Mouse (Mus musculus) midbrain, embryonic 13.5 days (tissue): Measurements from ENCODE around the gene Atf2. TPM values are rescaled to one million over a fixed set of nuclear protein-coding genes. Genes with fewer than 3 reads are reported as not detected.

Source experiments
- ATAC-seq: fragments of 200-750 bp; cut with Nextera tagmentation; 2 replicates; pipeline ENCODE4 v1.8.0; 2017; ENCODE audit warnings: mild to moderate bottlenecking, moderate TSS enrichment, moderate library complexity
- H3K27ac ChIP-seq: fragments of 300-500 bp; sonication (generic); 2 replicates; pipeline ENCODE4 v1.5.1; 2015; ENCODE audit warnings: inconsistent platforms, mild to moderate bottlenecking, moderate library complexity
- H3K27me3 ChIP-seq: fragments of 300-500 bp; sonication (generic); 2 replicates; pipeline ENCODE4 v1.6.1; 2015; ENCODE audit warnings: mild to moderate bottlenecking, inconsistent platforms
- H3K36me3 ChIP-seq: fragments of 300-500 bp; sonication (generic); 2 replicates; pipeline ENCODE4 v1.6.1; 2015; ENCODE audit warnings: mild to moderate bottlenecking, inconsistent platforms
- H3K4me1 ChIP-seq: fragments of 300-500 bp; sonication (generic); replicated peaks from 2 replicates; pipeline ENCODE4 v1.6.1; 2015; ENCODE audit warnings: inconsistent platforms
- H3K4me2 ChIP-seq: fragments of 300-500 bp; sonication (generic); replicated peaks from 2 replicates; pipeline ENCODE4 v1.6.1; 2015; ENCODE audit warnings: moderate library complexity, mild to moderate bottlenecking, inconsistent platforms
- H3K4me3 ChIP-seq: fragments of 300-500 bp; sonication (generic); replicated peaks from 2 replicates; pipeline ENCODE4 v1.5.1; 2015; ENCODE audit warnings: mild to moderate bottlenecking, inconsistent platforms
- H3K9ac ChIP-seq: fragments of 300-500 bp; sonication (generic); replicated peaks from 2 replicates; pipeline ENCODE4 v1.6.1; 2015; ENCODE audit warnings: mild to moderate bottlenecking, inconsistent platforms
- H3K9me3 ChIP-seq: fragments of 300-500 bp; sonication (generic); 2 replicates; pipeline ENCODE4 v1.6.1; 2016; ENCODE audit warnings: mild to moderate bottlenecking, inconsistent platforms
- WGBS: fragments of 180-500 bp; shearing (Covaris S2); methylation state at CpG from one replicate; pipeline ENCODE4 v1.1.7; 2015; 5-methylcytosine and 5-hydroxymethylcytosine counted together
- polyA plus RNA-seq: library from polyadenylated mRNA; unstranded; fragments of >200 nt; fragmentation: Nextera tagmentation; extraction: Ambion mirVana; gene quantifications from 2 replicates; pipeline ENCODE4 v1.2.1, GENCODE M21; 2015

Atf2 gene
- 120 and 124 TPM in 2 replicates for polyA plus RNA-seq

DNA sequence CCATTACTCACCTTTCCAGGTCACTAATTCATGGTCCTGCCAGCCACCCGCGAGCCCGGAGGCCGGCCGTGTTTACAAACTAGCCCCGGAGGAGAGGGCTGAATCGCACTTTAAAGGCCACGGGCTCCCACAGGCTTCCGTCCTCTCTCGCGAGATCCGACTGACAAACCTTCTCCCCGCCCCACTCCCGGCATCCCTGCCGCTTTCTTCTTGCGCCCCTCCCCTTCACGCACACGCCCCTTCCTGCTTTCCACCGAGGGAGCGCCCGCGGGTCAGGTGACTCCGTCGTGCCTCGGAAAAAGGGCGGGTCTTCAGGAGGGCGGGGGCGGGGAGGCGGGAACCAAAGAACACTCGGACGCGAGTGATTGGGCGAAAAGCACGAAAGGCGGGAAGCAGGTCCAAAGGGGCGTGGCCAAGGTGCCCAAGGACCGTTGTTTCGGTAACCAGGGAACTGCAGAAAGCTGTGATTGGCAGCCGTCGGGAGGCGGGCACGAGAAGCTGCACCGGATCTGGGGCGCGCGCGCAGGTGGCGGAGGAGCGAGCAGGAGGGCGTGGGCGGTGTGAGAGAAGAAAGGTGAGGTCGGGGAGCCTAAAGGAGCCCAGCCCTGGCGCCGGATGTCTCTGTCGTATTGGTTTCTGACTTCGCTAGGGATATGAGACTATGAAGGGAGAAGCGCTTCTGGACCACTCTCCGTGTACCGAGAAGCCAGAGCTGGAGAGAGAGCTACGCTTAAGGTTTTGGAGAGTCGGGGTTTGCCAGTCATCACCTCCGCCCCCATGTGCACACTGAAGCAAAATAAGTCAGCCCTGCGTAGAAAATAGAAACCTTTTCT lies at the start of gene Atf2:
Gene Atf2, minus strand, starts transcription at position 176 of the 833 bp plus-strand sequence.
- Histone ChIP-seq H3K27ac (peak within 1 kb of the TSS; percentile 95), H3K9me3 (no peaks in the 10 kb centered on the region), H3K4me3 (peak within 1 kb of the TSS; percentile 91), H3K4me1 (peaks cover 19% of the 10 kb centered on the region), H3K36me3 (no peaks in the 10 kb centered on the region), H3K27me3 (no peaks in the 10 kb centered on the region), H3K4me2 (peak within 1 kb of the TSS; percentile 66), H3K9ac (peak within 1 kb of the TSS; percentile 97)
- peak; percentile 95 for ATAC-seq
- WGBS, result under 1% methylated on average over 62 of the region's 63 CpGs

DNA sequence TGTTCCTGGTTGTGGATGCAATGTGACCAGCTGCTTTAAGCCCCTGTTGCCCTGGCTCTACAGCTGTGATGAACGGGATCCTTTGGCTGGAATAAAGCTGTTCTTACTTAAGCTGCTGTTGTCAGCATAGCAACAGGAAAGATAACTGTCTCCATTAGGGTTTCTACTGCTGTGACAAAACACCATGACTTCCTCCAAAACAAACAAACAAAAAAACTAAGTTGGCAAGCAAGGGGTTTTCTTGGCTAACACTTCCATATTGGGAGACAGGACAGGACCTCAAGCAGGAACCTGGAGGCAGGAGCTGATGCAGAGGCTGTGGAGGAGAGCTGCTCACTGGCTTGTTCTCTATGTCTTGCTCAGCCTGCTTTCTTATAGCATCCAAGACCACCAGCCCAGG lies 48.8 kb upstream of the Atf2 start:
- no peak overlapping the region for H3K9ac ChIP-seq
- H3K27ac ChIP-seq, result no peak overlapping the region
- H3K36me3 ChIP-seq, result no peaks in the 10 kb centered on the region
- H3K27me3 ChIP-seq, result no peaks in the 10 kb centered on the region
- H3K4me3 ChIP-seq, result no peak overlapping the region
- no peaks in the 10 kb centered on the region for H3K4me1 ChIP-seq
- 27% methylated on average over 1 of the region's 1 CpGs for WGBS
- ATAC-seq, result no peak
- H3K4me2 ChIP-seq, result no peak overlapping the region
- H3K9me3 ChIP-seq, result no peaks in the 10 kb centered on the region

DNA sequence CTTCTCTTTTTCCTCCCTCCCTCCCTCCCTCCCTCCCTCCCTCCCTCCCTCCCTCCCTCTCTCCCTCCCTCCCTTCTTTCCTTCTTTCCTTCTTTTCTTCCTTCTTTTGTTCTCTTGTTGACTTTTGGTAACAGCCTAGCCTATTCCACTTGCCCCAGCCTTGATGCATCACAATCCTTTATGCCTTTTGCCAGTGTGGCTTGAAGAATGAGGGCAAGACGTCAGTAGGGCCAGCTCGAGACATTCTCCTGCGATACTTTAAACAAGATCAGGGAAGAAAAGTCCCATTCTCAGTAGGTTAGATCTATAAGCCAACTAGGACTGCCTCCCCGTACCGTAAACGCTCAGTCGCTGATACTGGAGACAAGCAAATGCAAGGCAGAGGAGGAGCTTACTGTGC lies 48.0 kb upstream of the Atf2 start:
- H3K27ac ChIP-seq, result no peak overlapping the region
- H3K4me1 ChIP-seq, result no peaks in the 10 kb centered on the region
- no peaks in the 10 kb centered on the region for H3K9me3 ChIP-seq
- H3K27me3 ChIP-seq, result no peaks in the 10 kb centered on the region
- no peaks in the 10 kb centered on the region for H3K36me3 ChIP-seq
- no peak overlapping the region for H3K4me2 ChIP-seq
- no peak for ATAC-seq
- H3K4me3 ChIP-seq, result no peak overlapping the region
- no peak overlapping the region for H3K9ac ChIP-seq
- WGBS, result 85% methylated on average over 7 of the region's 7 CpGs

DNA sequence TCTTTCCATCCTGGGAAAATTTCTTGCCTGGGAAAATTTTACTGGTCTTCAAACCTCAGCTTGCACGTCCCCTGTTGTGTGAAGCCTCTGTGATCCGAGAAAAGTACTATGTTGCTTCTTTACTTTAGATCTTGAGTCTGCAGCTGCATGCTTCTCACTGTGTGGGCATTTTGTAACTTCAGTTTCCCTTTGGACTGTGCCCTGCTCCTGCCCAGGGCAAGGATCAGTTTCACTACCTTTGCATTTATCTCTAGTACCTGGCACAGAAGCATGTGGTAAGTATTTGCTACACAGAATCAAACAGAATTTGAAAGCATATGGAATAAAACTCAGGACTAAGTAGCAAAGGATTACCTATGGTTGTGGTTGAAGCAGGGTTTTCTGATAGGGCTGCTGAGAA lies 46.5 kb upstream of the Atf2 start:
- ATAC-seq, result no peak

DNA sequence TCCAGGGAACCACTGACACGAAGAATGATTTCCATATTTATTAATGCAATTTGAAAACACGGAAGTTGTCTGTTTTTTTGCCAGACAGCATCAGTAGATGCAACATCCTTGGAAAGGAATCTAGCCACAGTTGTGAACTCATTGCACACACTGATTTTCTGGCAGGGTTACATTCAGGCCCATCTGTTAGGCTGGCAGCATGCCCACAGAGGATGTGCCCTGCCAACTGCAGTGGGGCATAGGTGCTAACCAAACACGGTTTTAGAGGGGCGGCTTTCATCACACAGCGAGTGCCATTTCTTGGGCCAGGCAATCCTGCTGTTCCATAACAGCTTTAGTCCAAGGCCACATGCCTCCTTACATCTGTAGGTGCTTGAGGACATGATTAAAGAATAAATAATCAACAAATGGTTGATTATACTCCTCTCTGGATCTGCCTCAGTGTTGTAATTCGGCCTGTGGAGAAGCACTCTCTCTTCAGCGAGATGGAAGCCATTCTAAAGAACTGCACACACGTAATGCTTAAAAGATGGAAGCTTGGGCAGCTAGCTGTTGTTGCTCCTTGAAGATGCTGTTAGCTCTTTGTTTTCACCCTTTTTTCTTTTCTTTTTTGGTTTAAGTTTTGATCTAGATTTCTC lies 40.4 kb upstream of the Atf2 start:
- Histone ChIP-seq H3K9me3 (no peaks in the 10 kb centered on the region), H3K27ac (no peak overlapping the region), H3K27me3 (no peaks in the 10 kb centered on the region), H3K36me3 (no peaks in the 10 kb centered on the region), H3K9ac (no peak overlapping the region), H3K4me3 (no peak overlapping the region), H3K4me1 (no peaks in the 10 kb centered on the region), H3K4me2 (no peak overlapping the region)
- ATAC-seq, result no peak
- 83% methylated on average over 8 of the region's 8 CpGs for WGBS

More for the DNA sequence above, 46.5 kb upstream of the Atf2 start:
- H3K36me3 ChIP-seq, result no peaks in the 10 kb centered on the region
- H3K9ac ChIP-seq, result no peak overlapping the region
- no peaks in the 10 kb centered on the region for H3K27me3 ChIP-seq
- no peak overlapping the region for H3K4me2 ChIP-seq
- no peak overlapping the region for H3K27ac ChIP-seq
- H3K4me1 ChIP-seq, result no peaks in the 10 kb centered on the region
- no peak overlapping the region for H3K4me3 ChIP-seq
- 87% methylated on average over 2 of the region's 2 CpGs for WGBS
- no peaks in the 10 kb centered on the region for H3K9me3 ChIP-seq

DNA sequence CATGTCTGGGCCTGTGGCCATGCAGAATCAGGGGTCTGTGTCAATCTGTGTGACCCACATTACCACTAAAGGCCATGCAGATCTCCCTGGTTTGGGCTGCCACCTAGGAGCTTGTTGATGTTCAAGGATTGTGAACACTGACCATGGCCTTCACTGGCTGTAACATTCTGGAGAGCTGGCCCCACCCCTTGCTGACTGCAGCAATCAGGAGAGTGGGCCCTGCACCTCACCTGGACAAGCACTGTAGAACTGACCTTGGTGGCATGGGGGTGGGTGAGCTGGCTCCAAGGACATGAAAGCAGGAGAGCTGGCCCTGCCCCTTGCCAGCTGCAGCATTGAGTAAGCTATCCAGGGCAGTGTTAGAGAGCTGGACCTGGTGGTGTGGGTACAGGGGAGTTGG lies 35.3 kb upstream of the Atf2 start:
- Histone ChIP-seq H3K4me1 (no peaks in the 10 kb centered on the region), H3K9ac (no peak overlapping the region), H3K27me3 (no peaks in the 10 kb centered on the region), H3K36me3 (no peaks in the 10 kb centered on the region), H3K4me3 (no peak overlapping the region), H3K27ac (no peak overlapping the region), H3K9me3 (no peaks in the 10 kb centered on the region), H3K4me2 (no peak overlapping the region)
- ATAC-seq, result no peak

DNA sequence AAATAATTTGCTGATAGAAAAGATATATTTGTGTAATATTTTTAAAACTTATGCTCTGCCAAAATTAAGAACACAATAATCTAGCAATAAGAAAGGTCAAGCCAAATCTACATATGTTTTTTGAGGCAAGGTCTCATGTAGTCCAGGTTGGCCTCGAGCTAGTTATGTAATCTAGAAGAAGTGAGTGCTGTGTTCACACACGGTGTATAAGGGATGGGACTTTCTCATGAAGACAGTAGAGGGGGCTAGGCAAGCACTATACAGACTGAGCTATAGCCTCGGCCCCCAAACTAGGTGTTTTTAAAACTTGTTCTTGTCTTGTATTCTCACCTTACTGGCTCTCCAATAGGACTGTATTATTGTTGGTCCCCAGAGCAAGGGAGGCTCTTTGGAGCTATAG lies 33.1 kb upstream of the Atf2 start:
- 0 out of 2 replicates have a peak, but pooled peaks have one; percentile 27 for ATAC-seq
- H3K4me1 ChIP-seq, result no peaks in the 10 kb centered on the region
- WGBS, result 69% methylated on average over 3 of the region's 3 CpGs

DNA sequence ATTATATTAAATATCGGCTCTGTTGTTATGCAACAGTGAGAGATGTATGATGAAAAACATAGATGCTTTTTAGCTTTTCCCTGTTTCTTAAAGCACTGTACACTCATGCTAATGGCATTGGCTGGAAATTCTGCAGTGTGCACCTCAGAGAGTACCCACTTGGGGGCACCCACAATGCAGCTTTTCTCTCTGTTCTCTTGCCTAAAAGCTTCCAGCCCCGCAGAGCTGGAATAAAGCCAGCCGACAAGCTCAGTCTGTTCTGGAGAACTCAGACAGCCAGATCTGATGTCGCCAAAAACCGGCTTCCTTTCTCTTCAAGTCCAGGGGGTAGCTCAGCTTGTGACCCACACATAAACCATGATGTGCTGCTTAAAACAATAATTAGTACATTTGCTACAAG lies 32.6 kb upstream of the Atf2 start:
- Histone ChIP-seq H3K36me3 (no peaks in the 10 kb centered on the region), H3K9me3 (no peaks in the 10 kb centered on the region), H3K4me2 (no peak overlapping the region), H3K4me3 (no peak overlapping the region), H3K27ac (no peak overlapping the region), H3K4me1 (no peaks in the 10 kb centered on the region), H3K9ac (no peak overlapping the region), H3K27me3 (no peaks in the 10 kb centered on the region; the same call in 1 of the 2 replicates)
- 20% methylated on average over 5 of the region's 5 CpGs for WGBS
- ATAC-seq, result peak; percentile 82

More for the DNA sequence above, 33.1 kb upstream of the Atf2 start:
- no peaks in the 10 kb centered on the region for H3K36me3 ChIP-seq
- no peaks in the 10 kb centered on the region for H3K9me3 ChIP-seq
- no peaks in the 10 kb centered on the region; the same call in 1 of the 2 replicates for H3K27me3 ChIP-seq
- no peak overlapping the region for H3K4me3 ChIP-seq
- no peak overlapping the region for H3K4me2 ChIP-seq
- H3K9ac ChIP-seq, result no peak overlapping the region
- no peak overlapping the region for H3K27ac ChIP-seq

DNA sequence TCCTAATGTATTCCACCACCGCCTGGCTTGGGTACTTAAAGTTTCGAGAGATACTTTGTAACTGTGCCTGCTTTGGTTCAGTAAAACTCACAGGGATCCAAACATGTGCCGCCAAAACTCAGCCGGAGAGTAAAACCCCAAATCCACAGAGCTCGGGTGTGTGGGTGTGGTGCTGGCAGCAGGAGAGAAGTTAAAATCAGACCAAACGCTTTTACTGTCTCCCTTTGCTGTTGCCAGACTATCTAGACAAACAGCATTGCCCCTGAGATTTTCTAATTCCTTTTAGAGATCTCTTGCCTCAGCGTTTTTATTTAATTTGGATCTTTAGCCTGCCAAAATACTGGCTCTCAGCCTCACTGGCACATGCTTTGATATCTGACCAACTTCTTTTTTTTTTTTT lies 27.2 kb upstream of the Atf2 start:
- H3K4me3 ChIP-seq, result no peak overlapping the region
- H3K36me3 ChIP-seq, result no peaks in the 10 kb centered on the region
- H3K27ac ChIP-seq, result no peak overlapping the region
- H3K27me3 ChIP-seq, result peaks cover 5% of the 10 kb centered on the region; the same call in 1 of the 2 replicates
- 83% methylated on average over 7 of the region's 7 CpGs for WGBS
- no peak overlapping the region for H3K9ac ChIP-seq
- H3K4me2 ChIP-seq, result no peak overlapping the region
- no peaks in the 10 kb centered on the region for H3K4me1 ChIP-seq
- ATAC-seq, result no peak
- no peaks in the 10 kb centered on the region for H3K9me3 ChIP-seq

DNA sequence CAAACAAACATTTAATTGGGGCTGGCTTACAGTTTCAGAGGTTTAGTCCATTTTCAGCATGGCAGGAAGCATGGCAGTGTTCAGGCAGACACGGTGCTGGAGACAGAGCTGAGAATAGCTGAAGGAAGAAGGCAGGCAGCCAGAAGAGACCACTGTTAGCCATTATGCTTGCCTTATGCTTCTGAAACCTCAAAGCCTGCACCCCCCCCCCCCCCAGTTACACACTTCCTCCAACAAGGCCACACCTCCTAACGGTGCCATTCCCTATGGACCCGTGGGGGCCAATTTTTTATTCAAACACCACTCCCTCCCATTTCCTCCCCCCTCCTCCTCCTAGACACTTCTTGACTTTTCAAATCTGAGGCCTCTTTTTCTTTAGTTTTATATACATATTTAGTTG lies 19.8 kb upstream of the Atf2 start:
- Histone ChIP-seq H3K27ac (no peak overlapping the region), H3K27me3 (no peaks in the 10 kb centered on the region), H3K4me3 (no peak overlapping the region), H3K9ac (no peak overlapping the region), H3K36me3 (peaks cover 20% of the 10 kb centered on the region), H3K9me3 (no peaks in the 10 kb centered on the region), H3K4me1 (peaks cover 15% of the 10 kb centered on the region), H3K4me2 (no peak overlapping the region)
- ATAC-seq, result no peak
- WGBS, result 84% methylated on average over 3 of the region's 3 CpGs

DNA sequence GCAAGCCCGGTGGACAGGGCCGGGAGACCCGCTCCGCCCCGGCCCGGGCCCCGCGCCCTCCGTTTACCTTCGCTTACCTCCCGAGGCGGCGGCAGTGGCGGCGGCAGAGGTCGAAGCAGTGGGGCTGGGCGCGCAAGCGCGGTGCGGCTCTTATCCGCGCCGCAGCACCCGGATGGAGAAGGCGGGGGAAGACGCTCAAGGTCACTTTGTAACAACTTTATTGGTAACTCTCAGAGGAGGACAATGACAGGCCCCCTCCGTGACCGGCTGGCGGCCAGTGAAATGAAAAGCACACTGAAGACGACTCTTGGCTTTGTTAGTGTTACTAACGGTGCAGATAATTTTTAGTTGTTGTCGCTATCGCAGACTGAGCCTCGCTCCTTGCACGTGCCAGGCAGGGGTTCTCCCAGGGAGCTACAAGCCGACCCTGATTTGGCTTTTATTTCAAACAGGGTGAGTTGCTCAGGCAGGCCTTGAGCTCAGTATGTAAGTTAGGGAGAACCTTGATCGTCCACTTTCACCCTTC lies 18.8 kb upstream of the Atf2 start, which contains the start of gene Atp5g3:
Gene Atp5g3, minus strand, starts transcription at position 152 of the 526 bp plus-strand sequence.
- Histone ChIP-seq H3K4me2 (peak within 1 kb of the TSS; percentile 72), H3K9me3 (no peaks in the 10 kb centered on the region), H3K4me1 (peaks cover 15% of the 10 kb centered on the region), H3K9ac (peak within 1 kb of the TSS; percentile 100), H3K27me3 (no peaks in the 10 kb centered on the region), H3K27ac (peak within 1 kb of the TSS; percentile 87), H3K36me3 (peaks cover 30% of the 10 kb centered on the region), H3K4me3 (peak within 1 kb of the TSS; percentile 98)
- ATAC-seq, result peak; percentile 93
- WGBS, result under 1% methylated on average over 38 of the region's 38 CpGs

DNA sequence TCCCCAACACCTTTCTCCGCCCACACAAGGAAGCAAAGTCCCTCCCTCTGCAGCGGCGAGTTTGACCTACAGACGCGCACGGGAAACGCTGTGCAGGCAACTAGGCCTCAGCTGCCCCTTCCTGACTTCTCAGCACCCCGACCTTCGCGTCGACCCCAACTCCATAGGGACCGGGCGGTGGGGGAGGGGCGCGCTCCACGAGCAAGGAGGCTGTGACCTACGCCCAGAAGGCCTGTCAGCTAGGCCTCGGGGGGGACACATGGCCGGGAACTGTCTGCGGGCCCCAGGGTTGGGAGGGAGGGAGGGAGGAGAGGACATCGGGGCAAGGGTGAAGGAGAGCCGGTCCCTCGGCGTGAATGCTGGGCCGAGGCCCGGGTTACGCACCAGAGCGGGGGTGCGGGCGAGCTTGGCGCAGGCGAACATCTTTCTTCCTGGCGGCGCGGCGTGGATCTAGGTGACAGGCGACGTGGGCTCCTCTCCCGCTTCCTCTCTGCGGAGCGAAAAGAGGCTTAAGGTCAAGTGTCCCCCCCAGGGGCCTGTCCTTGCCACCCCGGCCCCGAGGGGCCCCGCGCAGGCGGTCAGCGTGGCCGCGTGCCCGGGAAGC lies 18.2 kb upstream of the Atf2 start:
- peak overlapping the region; percentile 72 for H3K4me2 ChIP-seq
- H3K9ac ChIP-seq, result peak overlapping the region; percentile 100
- H3K36me3 ChIP-seq, result peaks cover 32% of the 10 kb centered on the region
- peak overlapping the region; percentile 87 for H3K27ac ChIP-seq
- H3K27me3 ChIP-seq, result no peaks in the 10 kb centered on the region
- no peaks in the 10 kb centered on the region for H3K9me3 ChIP-seq
- WGBS, result under 1% methylated on average over 40 of the region's 50 CpGs
- H3K4me3 ChIP-seq, result peak overlapping the region; percentile 98
- H3K4me1 ChIP-seq, result peaks cover 15% of the 10 kb centered on the region
- ATAC-seq, result peak; percentile 74
